9 mouse cellular contexts compared by ENCODE assay signal in the genomic region with DNA sequence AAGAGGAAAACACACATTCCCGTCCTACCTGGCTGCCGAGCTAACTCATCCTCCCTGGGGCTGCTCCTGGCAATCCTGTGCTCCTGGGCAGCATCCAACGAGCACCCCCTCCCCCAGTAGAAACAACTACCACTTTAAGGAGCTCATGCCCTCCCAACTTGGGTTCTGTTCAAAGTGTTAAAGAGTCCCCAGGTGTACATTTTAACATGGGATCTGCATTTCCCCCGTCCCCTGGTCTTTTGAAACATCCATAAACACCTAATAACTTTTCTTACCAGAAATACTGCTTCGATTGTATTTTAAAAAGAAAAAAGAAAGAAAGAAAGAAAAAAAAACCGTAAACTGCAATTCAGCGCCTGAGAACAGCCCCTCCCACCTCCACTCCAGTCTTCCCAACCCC. TPM values are rescaled to one million over a fixed set of nuclear protein-coding genes. Genes with fewer than 3 reads are reported as not detected.
DNase-seq lines count a peak whose midpoint lies in the region; ATAC-seq lines count a peak whose summit lies in the region.
"Had no signal": no experiment of that assay in that cellular context is flagged by ENCODE, and none has a peak within 500 bp of the region (broad histone marks: within the 10 kb centered on the region; RNA-seq: fewer than 3 reads in every experiment).

No protein-coding gene starts in this region.

- no peaks in the 10 kb centered on the region for H3K36me3 ChIP-seq in heart, embryonic 16.5 days (ENCODE audit: control insufficient read depth, insufficient read depth)
- H3K36me3 ChIP-seq in embryonic facial prominence, embryonic 11.5 days (replicated peaks; ENCODE audit: control insufficient read depth, insufficient read depth, low read depth, low read length): no peaks in the 10 kb centered on the region
- no peaks in the 10 kb centered on the region for H3K36me3 ChIP-seq in hindbrain, embryonic 16.5 days (ENCODE audit: control insufficient read depth, insufficient read depth, low read length)
- no peaks in the 10 kb centered on the region for H3K36me3 ChIP-seq in midbrain, embryonic 14.5 days (ENCODE audit: control insufficient read depth, insufficient read depth, low read length)

- no peak for DNase-seq in heart, postnatal 14 days
- DNase-seq in embryonic facial prominence, embryonic 11.5 days (ENCODE audit: low spot score): no peak
- DNase-seq in midbrain, embryonic 14.5 days: no peak
- no peak for DNase-seq in adrenal gland, adult 8-10 months
- no peak for DNase-seq in urinary bladder, adult 2 months (ENCODE audit: low spot score)
- no peak for DNase-seq in frontal cortex, postnatal 10 days (ENCODE audit: low spot score in 2 of 2)

- intact Hi-C loops in heart, postnatal 14 days (cut with DNase I): loop anchor here (1.0 to 10.0 kb wide), 4 partner anchors 129 to 511 kb away; no protein-coding TSS in a partner anchor

- H3K27me3 ChIP-seq in heart, embryonic 16.5 days (ENCODE audit: control insufficient read depth, insufficient read depth, low read length): no peaks in the 10 kb centered on the region; the same call in 1 of the 2 replicates
- no peaks in the 10 kb centered on the region for H3K27me3 ChIP-seq in embryonic facial prominence, embryonic 11.5 days (ENCODE audit: control insufficient read depth, insufficient read depth, low read length)
- H3K27me3 ChIP-seq in hindbrain, embryonic 16.5 days (replicated peaks; ENCODE audit: control insufficient read depth, insufficient read depth, low read length): peaks cover 19% of the 10 kb centered on the region
- H3K27me3 ChIP-seq in midbrain, embryonic 14.5 days (ENCODE audit: control insufficient read depth, insufficient read depth, low read length): peaks cover 60% of the 10 kb centered on the region

- H3K27ac ChIP-seq in heart, embryonic 16.5 days (ENCODE audit: low read length): no peak overlapping the region
- H3K27ac ChIP-seq in embryonic facial prominence, embryonic 11.5 days (replicated peaks; ENCODE audit: low read depth, low read length): no peak overlapping the region
- no peak overlapping the region for H3K27ac ChIP-seq in hindbrain, embryonic 16.5 days (ENCODE audit: low read depth, low read length)
- H3K27ac ChIP-seq in midbrain, embryonic 14.5 days (replicated peaks; ENCODE audit: low read depth, low read length): no peak overlapping the region

- H3K4me2 ChIP-seq in heart, embryonic 16.5 days (ENCODE audit: low read depth, low read length): peak overlapping the region; percentile 76
- peak overlapping the region; percentile 29 for H3K4me2 ChIP-seq in embryonic facial prominence, embryonic 11.5 days (ENCODE audit: low read depth, low read length)
- peak overlapping the region; percentile 32 for H3K4me2 ChIP-seq in hindbrain, embryonic 16.5 days (ENCODE audit: low read length)
- peak overlapping the region; percentile 39; the same call in 1 of the 2 replicates for H3K4me2 ChIP-seq in midbrain, embryonic 14.5 days (ENCODE audit: low read length)

- no peaks in the 10 kb centered on the region for H3K9me3 ChIP-seq in heart, embryonic 16.5 days (replicated peaks; ENCODE audit: control insufficient read depth, low read length)
- H3K9me3 ChIP-seq in embryonic facial prominence, embryonic 11.5 days (replicated peaks; ENCODE audit: control insufficient read depth, low read length): no peaks in the 10 kb centered on the region
- no peaks in the 10 kb centered on the region for H3K9me3 ChIP-seq in hindbrain, embryonic 16.5 days (ENCODE audit: control insufficient read depth, low read length)
- no peaks in the 10 kb centered on the region for H3K9me3 ChIP-seq in midbrain, embryonic 14.5 days (ENCODE audit: control insufficient read depth, low read length)

- H3K9ac ChIP-seq in heart, embryonic 16.5 days (ENCODE audit: low read length): peak overlapping the region; percentile 49
- peak overlapping the region; percentile 9; the same call in 1 of the 2 replicates for H3K9ac ChIP-seq in embryonic facial prominence, embryonic 11.5 days (replicated peaks; ENCODE audit: low read length)
- H3K9ac ChIP-seq in hindbrain, embryonic 16.5 days (ENCODE audit: low read depth, low read length): no peak overlapping the region
- no peak overlapping the region for H3K9ac ChIP-seq in midbrain, embryonic 14.5 days (replicated peaks; ENCODE audit: low read length)

- 5% methylated on average over 7 of the region's 7 CpGs for WGBS in heart, embryonic 16.5 days
- WGBS in embryonic facial prominence, embryonic 11.5 days: 9% methylated on average over 7 of the region's 7 CpGs
- 4% methylated on average over 7 of the region's 7 CpGs for WGBS in hindbrain, embryonic 16.5 days
- WGBS in midbrain, embryonic 14.5 days: 7% methylated on average over 7 of the region's 7 CpGs

- H3K4me3 ChIP-seq in heart, embryonic 16.5 days (ENCODE audit: low read length): peak overlapping the region; percentile 49
- 0 out of 2 replicates have a peak overlapping the region, but pooled peaks have one; percentile 5 for H3K4me3 ChIP-seq in embryonic facial prominence, embryonic 11.5 days (ENCODE audit: low read depth, low read length)
- H3K4me3 ChIP-seq in hindbrain, embryonic 16.5 days (ENCODE audit: low read length): peak overlapping the region; percentile 20; the same call in 1 of the 2 replicates
- H3K4me3 ChIP-seq in midbrain, embryonic 14.5 days (replicated peaks; ENCODE audit: low read depth, low read length): no peak overlapping the region

- H3K4me1 ChIP-seq in heart, embryonic 16.5 days (ENCODE audit: control insufficient read depth, insufficient read depth, low read length): peaks cover 5% of the 10 kb centered on the region; the same call in 1 of the 2 replicates
- H3K4me1 ChIP-seq in embryonic facial prominence, embryonic 11.5 days (ENCODE audit: control insufficient read depth, insufficient read depth, low read length): no peaks in the 10 kb centered on the region
- no peaks in the 10 kb centered on the region; the same call in 1 of the 2 replicates for H3K4me1 ChIP-seq in hindbrain, embryonic 16.5 days (ENCODE audit: control insufficient read depth, insufficient read depth, low read depth, low read length)
- no peaks in the 10 kb centered on the region for H3K4me1 ChIP-seq in midbrain, embryonic 14.5 days (ENCODE audit: control insufficient read depth, insufficient read depth, low read length)

- ATAC-seq in heart, embryonic 16.5 days (replicated peaks; ENCODE audit: extremely low read depth, insufficient read depth, low FRiP score): no peak
- ATAC-seq in embryonic facial prominence, embryonic 11.5 days (replicated peaks; ENCODE audit: insufficient number of reproducible peaks, low FRiP score, low TSS enrichment, low read depth): no peak
- ATAC-seq in hindbrain, embryonic 16.5 days: no peak
- no peak for ATAC-seq in midbrain, embryonic 14.5 days (ENCODE audit: low FRiP score, low TSS enrichment)

RNA-seq across cellular contexts. Expression of a gene that starts 35.6 kb away (rescaled TPM):
- polyA plus RNA-seq in heart, embryonic 16.5 days (2015; fragmentation: Nextera tagmentation; extraction: Ambion mirVana): 1.1 and 1.5 TPM in 2 replicates
- under 1 TPM; 0.41 to 0.46 TPM for total RNA-seq in heart, postnatal 14 days (2021)
- 5.0 and 6.3 TPM in 2 replicates for polyA plus RNA-seq in embryonic facial prominence, embryonic 11.5 days (2014; fragmentation: Nextera tagmentation; extraction: Ambion mirVana)
- 5.5 and 9.4 TPM in 2 replicates for polyA plus RNA-seq in hindbrain, embryonic 16.5 days (2015; fragmentation: Nextera tagmentation; extraction: Ambion mirVana)
- polyA plus RNA-seq in midbrain, embryonic 14.5 days (2014; fragmentation: Nextera tagmentation; extraction: Ambion mirVana): 2.9 and 3.0 TPM in 2 replicates
- under 1 TPM in 3 of 4 experiments, not detected in 1; 0.24 to 0.49 (median 0.28) TPM for total RNA-seq in adrenal gland, adult 8-10 months (2022)
- polyA plus RNA-seq in urinary bladder, adult 2 months (2012; rRNA removed): 2.0 and 3.4 TPM in 2 replicates

RNA-seq across cellular contexts. Expression of a gene that starts 36.5 kb away (rescaled TPM):
- not detected in 2 replicates for polyA plus RNA-seq in heart, embryonic 16.5 days (2015; fragmentation: Nextera tagmentation; extraction: Ambion mirVana)
- not detected for total RNA-seq in heart, postnatal 14 days (2021)
- polyA plus RNA-seq in embryonic facial prominence, embryonic 11.5 days (2014; fragmentation: Nextera tagmentation; extraction: Ambion mirVana): 7.9 and 11.6 TPM in 2 replicates
- not detected in 2 replicates for polyA plus RNA-seq in hindbrain, embryonic 16.5 days (2015; fragmentation: Nextera tagmentation; extraction: Ambion mirVana)
- polyA plus RNA-seq in midbrain, embryonic 14.5 days (2014; fragmentation: Nextera tagmentation; extraction: Ambion mirVana): not detected in 2 replicates
- not detected for total RNA-seq in adrenal gland, adult 8-10 months (2022)
- not detected in 2 replicates for polyA plus RNA-seq in urinary bladder, adult 2 months (2012; rRNA removed)
- polyA plus RNA-seq: gonadal fat pad, adult 2 months had no signal

Comparison
In these comparisons a context has a peak if more than half of its experiments do, and no peak if none do; other contexts are left out.
1. H3K9ac ChIP-seq: peak in heart, embryonic 16.5 days (single experiment) and embryonic facial prominence, embryonic 11.5 days (single experiment); none in hindbrain, embryonic 16.5 days (single experiment) and midbrain, embryonic 14.5 days (single experiment).
2. Peak in every context shown above with its lines, with median percentiles within 50 percentile points of each other: H3K4me2 ChIP-seq.